Mouse (Mus musculus) forebrain, embryonic 13.5 days (tissue): ENCODE results near the gene Gm16253. TPM values are rescaled to one million over a fixed set of nuclear protein-coding genes. Genes with fewer than 3 reads are reported as not detected.
"Not testable (repeated sequence)": the region's sequence is repeated elsewhere in the genome, so short reads cannot be mapped to it uniquely, and the experiment has no call there.

Source experiments
- ATAC-seq: fragments of 200-750 bp; cut with Nextera tagmentation; 2 replicates; pipeline ENCODE4 v1.8.0; 2017
- H3K27ac ChIP-seq: fragments of 300-500 bp; sonication (generic); 2 replicates; pipeline ENCODE4 v1.5.1; 2015; ENCODE audit warnings: inconsistent platforms, mild to moderate bottlenecking, moderate library complexity
- H3K27me3 ChIP-seq: fragments of 300-500 bp; sonication (generic); 2 replicates; pipeline ENCODE4 v1.6.1; 2015; ENCODE audit warnings: mild to moderate bottlenecking, inconsistent platforms
- H3K36me3 ChIP-seq: fragments of 300-500 bp; sonication (generic); 2 replicates; pipeline ENCODE4 v1.6.1; 2015; ENCODE audit warnings: mild to moderate bottlenecking, inconsistent platforms; ENCODE audit not compliant: poor library complexity, severe bottlenecking
- H3K4me1 ChIP-seq: fragments of 300-500 bp; sonication (generic); 2 replicates; pipeline ENCODE4 v1.6.1; 2015; ENCODE audit warnings: inconsistent platforms
- H3K4me2 ChIP-seq: fragments of 300-500 bp; sonication (generic); 2 replicates; pipeline ENCODE4 v1.6.1; 2015; ENCODE audit warnings: inconsistent platforms, mild to moderate bottlenecking, moderate library complexity
- H3K4me3 ChIP-seq: fragments of 300-500 bp; sonication (generic); 2 replicates; pipeline ENCODE4 v1.5.1; 2015; ENCODE audit warnings: mild to moderate bottlenecking, inconsistent platforms
- H3K9ac ChIP-seq: fragments of 300-500 bp; sonication (generic); 2 replicates; pipeline ENCODE4 v1.6.1; 2015; ENCODE audit warnings: mild to moderate bottlenecking, inconsistent platforms
- H3K9me3 ChIP-seq: fragments of 300-500 bp; sonication (generic); replicated peaks from 2 replicates; pipeline ENCODE4 v1.6.1; 2016; ENCODE audit warnings: inconsistent platforms
- WGBS: fragments of 180-500 bp; shearing (Covaris S2); methylation state at CpG from one replicate; pipeline ENCODE4 v1.1.7; 2015; 5-methylcytosine and 5-hydroxymethylcytosine counted together
- polyA plus RNA-seq: library from polyadenylated mRNA; unstranded; fragments of >200 nt; fragmentation: Nextera tagmentation; extraction: Ambion mirVana; gene quantifications from 2 replicates; pipeline ENCODE4 v1.2.1, GENCODE M21; 2015

Gm16253 gene
- polyA plus RNA-seq, 1 experiment from 2014 or later = 1.3 TPM

GRCm38 (mm10) chr3:96596855-96597254, 20.1 kb downstream of the Gm16253 start:
- ATAC-seq = no peak
- WGBS = 3% methylated on average over 11 of the region's 12 CpGs
- Histone ChIP-seq H3K27me3 (peaks cover 13% of the 10 kb centered on the region; the same call in 1 of the 2 replicates), H3K4me3 (peak overlapping the region; percentile 47), H3K4me1 (peaks cover 66% of the 10 kb centered on the region), H3K27ac (0 out of 2 replicates have a peak overlapping the region, but pooled peaks have one; percentile 59), H3K9me3 (no peaks in the 10 kb centered on the region), H3K4me2 (peak overlapping the region; percentile 90), H3K9ac (peak overlapping the region; percentile 74), H3K36me3 (no peaks in the 10 kb centered on the region)

DNA sequence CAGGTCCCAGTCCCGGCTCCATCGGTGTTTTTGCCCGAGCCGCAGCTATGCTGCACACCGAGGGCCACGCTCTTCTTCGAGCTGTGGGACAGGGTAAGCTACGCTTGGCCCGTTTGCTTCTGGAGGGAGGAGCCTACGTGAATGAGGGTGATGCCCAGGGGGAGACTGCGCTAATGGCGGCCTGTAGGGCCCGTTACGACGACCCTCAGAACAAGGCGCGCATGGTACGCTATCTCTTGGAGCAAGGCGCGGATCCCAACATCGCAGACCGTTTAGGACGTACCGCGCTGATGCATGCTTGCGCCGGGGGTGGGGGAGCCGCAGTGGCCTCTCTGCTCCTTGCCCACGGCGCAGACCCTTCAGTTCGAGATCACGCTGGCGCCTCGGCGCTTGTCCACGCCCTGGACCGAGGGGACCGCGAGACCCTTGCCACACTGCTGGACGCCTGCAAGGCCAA, 20.7 kb downstream of the Gm16253 start:
- no peak for ATAC-seq
- Histone ChIP-seq H3K9me3 (no peaks in the 10 kb centered on the region), H3K4me1 (peaks cover 68% of the 10 kb centered on the region), H3K36me3 (no peaks in the 10 kb centered on the region), H3K27ac (peak overlapping the region; percentile 51; the same call in 1 of the 2 replicates), H3K9ac (peak overlapping the region; percentile 74), H3K4me2 (peak overlapping the region; percentile 90), H3K27me3 (peaks cover 13% of the 10 kb centered on the region; the same call in 1 of the 2 replicates), H3K4me3 (peak overlapping the region; percentile 47)
- WGBS = under 1% methylated on average over 40 of the region's 40 CpGs

DNA sequence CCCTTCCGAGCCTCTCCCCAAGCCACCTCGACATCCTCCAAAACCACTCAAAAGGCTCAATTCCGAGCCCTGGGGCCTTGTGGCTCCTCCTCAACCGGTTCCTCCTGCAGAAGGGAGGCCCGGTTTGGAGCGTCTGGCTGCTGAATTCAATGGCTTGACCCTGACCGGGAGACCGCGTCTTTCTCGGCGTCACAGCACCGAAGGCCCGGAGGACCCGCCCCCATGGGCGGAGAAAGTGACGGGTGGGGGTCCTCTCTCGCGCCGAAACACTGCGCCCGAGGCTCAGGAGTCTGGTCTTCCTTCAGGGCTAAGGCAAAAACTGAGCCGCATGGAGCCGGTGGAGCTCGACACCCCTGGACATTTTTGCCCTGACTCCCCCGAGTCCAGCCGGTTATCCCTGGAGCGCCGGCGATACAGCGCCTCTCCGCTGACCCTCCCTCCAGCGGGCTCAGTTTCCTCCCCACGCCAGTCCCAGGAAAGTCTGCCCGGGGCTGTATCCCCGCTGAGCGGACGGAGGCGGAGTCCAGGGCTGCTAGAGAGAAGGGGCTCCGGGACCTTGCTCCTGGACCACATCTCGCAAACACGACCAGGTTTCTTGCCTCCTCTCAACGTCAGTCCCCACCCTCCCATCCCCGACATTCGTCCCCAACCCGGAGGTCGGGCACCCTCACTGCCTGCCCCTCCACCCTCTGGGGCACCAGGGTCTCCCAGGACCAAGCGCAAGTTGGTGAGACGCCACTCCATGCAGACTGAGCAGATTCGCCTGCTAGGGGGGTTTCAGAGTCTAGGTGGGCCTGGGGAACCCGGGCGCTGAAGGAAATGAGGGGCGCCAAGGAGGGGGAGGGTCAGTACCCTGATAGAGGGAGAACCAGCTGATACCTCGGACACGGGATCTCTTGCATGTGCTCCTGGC, 21.6 kb downstream of the Gm16253 start:
- ATAC-seq = no peak
- H3K4me2 ChIP-seq = peak overlapping the region; percentile 90

GRCm38 (mm10) chr3:96599069-96599393, 22.2 kb downstream of the Gm16253 start:
- peaks cover 13% of the 10 kb centered on the region; the same call in 1 of the 2 replicates for H3K27me3 ChIP-seq
- H3K36me3 ChIP-seq = 0 out of 2 replicates have a peak, but pooled peaks cover 3% of the 10 kb centered on the region
- H3K9ac ChIP-seq = peak overlapping the region; percentile 74; the same call in 1 of the 2 replicates
- H3K9me3 ChIP-seq = no peaks in the 10 kb centered on the region
- H3K27ac ChIP-seq = no peak overlapping the region
- no peak for ATAC-seq
- WGBS = 41% methylated on average over 8 of the region's 8 CpGs
- peaks cover 73% of the 10 kb centered on the region for H3K4me1 ChIP-seq
- peak overlapping the region; percentile 47 for H3K4me3 ChIP-seq
- peak overlapping the region; percentile 90 for H3K4me2 ChIP-seq

More for the DNA sequence above, 21.6 kb downstream of the Gm16253 start:
- no peaks in the 10 kb centered on the region for H3K9me3 ChIP-seq
- peaks cover 68% of the 10 kb centered on the region for H3K4me1 ChIP-seq
- peak overlapping the region; percentile 51; the same call in 1 of the 2 replicates for H3K27ac ChIP-seq
- WGBS = 1% methylated on average over 54 of the region's 54 CpGs
- H3K36me3 ChIP-seq = no peaks in the 10 kb centered on the region
- peaks cover 13% of the 10 kb centered on the region; the same call in 1 of the 2 replicates for H3K27me3 ChIP-seq
- peak overlapping the region; percentile 74 for H3K9ac ChIP-seq
- peak overlapping the region; percentile 47 for H3K4me3 ChIP-seq

DNA sequence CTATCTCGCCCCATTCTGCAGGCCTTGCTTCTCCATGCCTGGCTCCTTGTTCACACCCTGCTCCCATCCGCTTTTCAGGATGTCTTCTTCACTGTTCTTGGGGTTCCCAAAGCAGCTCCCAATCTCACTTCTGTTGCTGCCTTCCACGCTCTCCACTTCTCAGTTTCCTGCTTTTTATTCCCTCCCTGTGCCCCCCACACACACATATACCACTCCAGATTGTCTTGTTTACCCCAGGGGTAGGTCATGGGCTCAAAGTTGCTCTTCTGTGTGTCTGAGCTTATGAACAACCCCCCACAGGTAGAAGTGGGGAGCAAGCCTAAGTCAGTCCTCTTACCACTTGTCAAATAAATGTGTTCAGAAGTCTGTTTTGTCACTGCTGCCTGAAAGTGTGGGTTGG, 22.6 kb downstream of the Gm16253 start:
- no peak for ATAC-seq
- no peak overlapping the region for H3K27ac ChIP-seq
- H3K27me3 ChIP-seq = peaks cover 13% of the 10 kb centered on the region; the same call in 1 of the 2 replicates
- H3K4me1 ChIP-seq = peaks cover 77% of the 10 kb centered on the region
- no peak overlapping the region for H3K9ac ChIP-seq
- no peaks in the 10 kb centered on the region for H3K9me3 ChIP-seq
- H3K36me3 ChIP-seq = 0 out of 2 replicates have a peak, but pooled peaks cover 5% of the 10 kb centered on the region
- peak overlapping the region; percentile 47; the same call in 1 of the 2 replicates for H3K4me3 ChIP-seq
- 65% methylated on average over 3 of the region's 3 CpGs for WGBS
- H3K4me2 ChIP-seq = peak overlapping the region; percentile 90; the same call in 1 of the 2 replicates

DNA sequence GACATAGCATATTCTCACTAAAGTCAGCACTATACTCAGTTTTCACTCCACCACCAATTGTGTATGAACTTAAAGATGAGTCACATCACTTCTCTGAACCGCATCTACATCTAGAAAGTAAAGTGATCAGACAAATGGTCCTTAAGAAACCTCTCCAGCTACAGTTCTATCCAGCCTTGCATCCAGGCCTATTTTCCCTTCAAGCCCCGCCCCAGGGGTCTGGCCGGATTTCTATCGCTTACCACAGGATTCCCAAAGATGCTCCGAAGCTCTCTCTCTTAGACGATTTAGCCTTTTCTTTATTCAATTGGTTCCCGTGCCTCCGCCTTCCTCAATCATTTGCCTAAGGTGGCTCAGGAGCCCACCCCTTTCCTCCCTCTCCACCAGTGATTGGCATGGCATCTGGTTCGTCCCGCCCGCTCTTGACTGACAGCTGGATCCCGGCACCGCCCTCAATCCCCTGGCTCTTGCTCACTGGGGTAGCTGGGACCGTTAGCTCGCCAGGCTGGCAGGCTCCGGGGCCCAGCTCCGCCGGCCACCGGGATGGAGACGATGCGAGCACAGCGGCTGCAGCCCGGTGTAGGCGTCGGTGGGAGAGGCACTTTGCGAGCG, 24.0 kb downstream of the Gm16253 start, which contains the start of gene Lix1l:
Gene Lix1l, plus strand, starts transcription at position 511 of the 612 bp plus-strand sequence.
- Histone ChIP-seq H3K27me3 (peaks cover 7% of the 10 kb centered on the region; the same call in 1 of the 2 replicates), H3K4me3 (peak within 1 kb of the TSS; percentile 85), H3K4me1 (peaks cover 84% of the 10 kb centered on the region), H3K27ac (peak within 1 kb of the TSS; percentile 93), H3K36me3 (peaks cover 5% of the 10 kb centered on the region; the same call in 1 of the 2 replicates), H3K9ac (peak within 1 kb of the TSS; percentile 92), H3K4me2 (peak within 1 kb of the TSS; percentile 69), H3K9me3 (no peaks in the 10 kb centered on the region)
- peak; percentile 96 for ATAC-seq
- WGBS = under 1% methylated on average over 26 of the region's 27 CpGs

DNA sequence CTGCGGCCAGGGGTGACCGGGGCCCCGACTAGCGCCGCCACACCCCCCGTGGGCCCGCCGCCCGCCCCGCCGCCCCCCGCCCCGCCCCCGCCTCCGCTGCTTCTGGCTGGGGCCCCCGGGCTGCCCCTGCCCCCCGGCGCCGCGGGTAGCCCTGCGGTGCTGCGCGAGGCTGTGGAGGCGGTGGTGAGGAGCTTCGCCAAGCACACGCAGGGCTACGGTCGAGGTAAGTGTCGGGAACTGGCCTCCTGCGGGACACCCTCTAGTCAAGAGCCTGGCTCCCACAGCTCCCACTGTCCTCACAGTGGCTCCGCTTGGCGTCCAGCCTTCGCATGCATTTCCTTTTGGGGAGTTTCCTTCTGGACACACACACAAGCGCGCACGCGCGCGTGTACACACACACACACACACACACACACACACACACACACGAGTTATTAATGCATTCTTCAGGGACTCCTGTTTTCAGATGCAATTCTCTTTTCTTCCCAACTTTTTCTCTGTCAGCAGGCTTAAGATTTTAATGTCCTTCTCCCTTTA, 24.5 kb downstream of the Gm16253 start:
- H3K36me3 ChIP-seq = peaks cover 5% of the 10 kb centered on the region; the same call in 1 of the 2 replicates
- peak overlapping the region; percentile 93 for H3K27ac ChIP-seq
- H3K9ac ChIP-seq = peak overlapping the region; percentile 92
- no peaks in the 10 kb centered on the region for H3K9me3 ChIP-seq
- ATAC-seq = peak; percentile 65
- H3K4me3 ChIP-seq = peak overlapping the region; percentile 85
- peaks cover 79% of the 10 kb centered on the region for H3K4me1 ChIP-seq
- H3K27me3 ChIP-seq = 0 out of 2 replicates have a peak, but pooled peaks cover 3% of the 10 kb centered on the region
- WGBS = under 1% methylated on average over 19 of the region's 40 CpGs
- peak overlapping the region; percentile 69 for H3K4me2 ChIP-seq

DNA sequence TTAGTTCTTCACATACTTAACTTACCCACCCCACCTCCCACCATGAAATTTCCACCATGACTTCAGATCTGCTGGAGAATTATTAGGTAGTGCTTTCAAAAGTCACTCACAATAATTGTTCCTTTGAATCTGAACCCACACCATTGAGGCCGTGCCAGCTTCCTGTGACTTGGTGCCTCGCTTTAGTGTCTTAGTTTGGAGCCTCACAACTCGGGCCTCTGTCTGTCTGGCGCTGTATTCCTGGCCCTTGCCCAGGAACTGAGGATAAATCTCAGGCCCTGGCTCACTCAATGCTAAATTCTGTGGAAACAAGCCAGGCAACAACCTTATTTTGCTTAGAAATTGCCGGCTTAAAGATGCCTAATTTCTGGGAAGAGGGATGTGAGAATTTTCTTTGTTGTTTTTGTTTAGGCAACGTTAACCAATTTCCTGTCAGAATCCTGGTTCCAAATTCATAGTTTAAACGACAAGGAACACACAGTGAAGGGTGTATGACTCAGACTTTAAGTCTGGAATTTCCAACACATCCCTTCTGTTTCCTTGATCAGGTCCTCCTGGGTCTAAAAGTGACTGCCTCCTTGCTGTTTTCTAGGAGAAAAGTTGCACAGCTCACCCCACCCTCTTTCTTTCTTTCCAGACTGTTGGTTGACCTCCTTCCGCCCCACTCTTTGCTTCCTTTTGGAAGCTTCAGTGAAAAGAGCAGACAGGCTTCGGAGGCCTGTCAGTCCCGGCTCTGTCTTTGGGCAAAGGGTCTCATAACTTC, 25.3 kb downstream of the Gm16253 start:
- Histone ChIP-seq H3K27ac (peak overlapping the region; percentile 93), H3K9me3 (no peaks in the 10 kb centered on the region), H3K9ac (peak overlapping the region; percentile 92), H3K36me3 (peaks cover 5% of the 10 kb centered on the region; the same call in 1 of the 2 replicates), H3K4me3 (peak overlapping the region; percentile 85), H3K4me1 (peaks cover 71% of the 10 kb centered on the region), H3K27me3 (no peaks in the 10 kb centered on the region), H3K4me2 (peak overlapping the region; percentile 69)
- WGBS = 11% methylated on average over 10 of the region's 10 CpGs
- ATAC-seq = no peak

DNA sequence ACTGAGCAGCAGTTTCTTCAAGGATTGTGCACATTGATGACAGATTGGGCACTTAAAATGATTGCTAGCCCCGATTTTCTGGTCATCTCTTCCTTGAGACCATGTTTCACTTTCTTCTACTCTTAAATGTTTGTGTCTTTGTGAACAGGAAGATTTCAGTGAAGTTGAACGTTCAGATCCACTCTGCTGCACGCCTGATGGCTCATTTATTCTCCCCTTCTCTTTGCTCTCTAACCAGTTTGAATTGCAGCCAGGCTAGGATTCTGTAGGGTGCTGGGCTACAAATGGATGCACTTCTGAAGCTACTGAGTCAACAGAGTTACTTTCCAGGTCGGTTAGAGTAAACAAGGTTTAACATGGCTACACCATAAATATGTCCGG, 25.9 kb downstream of the Gm16253 start:
- Histone ChIP-seq H3K9ac (peak overlapping the region; percentile 92), H3K27ac (peak overlapping the region; percentile 93), H3K27me3 (no peaks in the 10 kb centered on the region), H3K4me1 (peaks cover 65% of the 10 kb centered on the region), H3K36me3 (peaks cover 10% of the 10 kb centered on the region; the same call in 1 of the 2 replicates), H3K4me3 (peak overlapping the region; percentile 85), H3K9me3 (no peaks in the 10 kb centered on the region), H3K4me2 (peak overlapping the region; percentile 69)
- no peak for ATAC-seq
- 45% methylated on average over 5 of the region's 5 CpGs for WGBS

- peaks cover 59% of the 10 kb centered on the region for H3K4me1 ChIP-seq
These were observed 26.5 kb downstream of the Gm16253 start for GRCm38 (mm10) chr3:96603311-96603710.

DNA sequence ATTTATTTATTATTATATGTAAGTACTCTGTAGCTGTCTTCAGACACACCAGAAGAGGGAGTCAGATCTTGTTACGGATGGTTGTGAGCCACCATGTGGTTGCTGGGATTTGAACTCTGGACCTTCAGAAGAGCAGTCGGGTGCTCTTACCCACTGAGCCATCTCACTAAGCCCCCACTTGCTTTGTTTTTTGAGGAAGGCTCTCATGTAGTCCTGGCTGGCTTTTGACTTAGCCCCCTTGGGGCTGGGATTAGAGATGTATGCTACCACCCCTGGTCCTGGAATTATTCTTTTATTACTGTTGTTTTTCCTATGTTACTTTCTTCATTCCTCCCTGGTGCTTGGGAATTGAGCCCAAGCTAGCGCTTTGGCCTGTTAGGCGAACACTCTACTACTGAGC, 29.2 kb downstream of the Gm16253 start:
- not testable (repeated sequence) for H3K4me2 ChIP-seq, H3K9ac ChIP-seq, H3K27me3 ChIP-seq, H3K9me3 ChIP-seq, H3K27ac ChIP-seq, H3K4me3 ChIP-seq, ATAC-seq
- Histone ChIP-seq H3K4me1 (peaks cover 39% of the 10 kb centered on the region), H3K36me3 (peaks cover 19% of the 10 kb centered on the region; the same call in 1 of the 2 replicates)
- WGBS = 84% methylated on average over 4 of the region's 4 CpGs

More at GRCm38 (mm10) chr3:96603311-96603710, 26.5 kb downstream of the Gm16253 start:
- Histone ChIP-seq H3K27me3 (no peaks in the 10 kb centered on the region), H3K27ac (peak overlapping the region; percentile 93; the same call in 1 of the 2 replicates), H3K36me3 (peaks cover 10% of the 10 kb centered on the region; the same call in 1 of the 2 replicates), H3K9ac (peak overlapping the region; percentile 92), H3K4me2 (peak overlapping the region; percentile 69), H3K4me3 (peak overlapping the region; percentile 85), H3K9me3 (no peaks in the 10 kb centered on the region)
- 47% methylated on average over 5 of the region's 5 CpGs for WGBS
- no peak for ATAC-seq
